Mouse (Mus musculus) testis, adult 2 months (tissue): ENCODE results near the gene Itga6.

Experiments used
- CTCF ChIP-seq: fragments of 200-500 bp; IDR thresholded peaks from 2 replicates; pipeline ENCODE4 v1.5.1; 2012; ENCODE audit warnings: low read depth, mild to moderate bottlenecking, inconsistent platforms, low read length, moderate library complexity; ENCODE audit not compliant: control insufficient read depth, insufficient read depth, insufficient replicate concordance
- POLR2A ChIP-seq: fragments of 200-500 bp; IDR thresholded peaks from 2 replicates; pipeline ENCODE4 v1.6.1; 2012; ENCODE audit warnings: low read depth, mild to moderate bottlenecking, inconsistent platforms, low read length, moderate library complexity; ENCODE audit not compliant: control insufficient read depth

DNA sequence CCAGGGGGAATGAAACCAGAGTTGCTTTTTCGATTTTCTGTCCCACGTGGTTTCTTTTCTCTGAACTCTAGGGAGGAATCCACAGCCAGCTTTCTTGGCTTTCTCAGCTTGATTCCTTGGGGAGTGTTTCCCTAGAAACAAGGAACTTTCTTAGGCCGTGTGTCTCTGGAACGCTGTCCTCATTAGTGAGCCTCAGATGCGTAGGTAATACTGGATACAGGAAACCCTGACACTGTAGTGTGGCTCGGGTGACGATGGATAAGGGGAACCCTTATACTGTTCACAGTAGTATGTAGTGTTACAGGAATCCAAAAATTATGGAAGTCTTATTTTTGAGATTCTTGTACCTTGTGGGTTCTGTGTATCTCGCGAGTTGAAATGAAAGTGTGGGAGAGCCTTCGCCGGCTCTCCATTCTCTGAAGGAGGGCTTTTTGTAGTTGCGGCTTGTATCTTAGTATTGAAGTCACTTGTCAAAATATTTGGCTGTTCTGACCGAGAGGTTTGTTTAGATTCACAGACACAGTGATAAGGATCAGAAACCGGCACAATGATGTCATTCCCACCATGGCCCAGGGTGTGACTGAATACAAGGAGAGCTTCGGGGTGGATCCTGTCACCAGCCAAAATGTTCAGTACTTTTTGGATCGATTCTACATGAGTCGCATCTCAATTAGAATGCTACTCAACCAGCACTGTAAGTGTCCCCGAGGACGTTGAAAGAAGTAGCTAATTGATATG is 137.7 kb downstream of the Itga6 start:
- no peak for TF ChIP-seq POLR2A
- TF ChIP-seq CTCF: no peak
